Mouse (Mus musculus) MEL-GATA-1-ER (cell line): Measurements from ENCODE around the gene Hdhd3.

ENCODE experiments used
- DNase-seq: peaks from one replicate; pipeline ENCODE4 v3.0.0-alpha.2; 2012; ENCODE audit warnings: low read depth; ENCODE audit errors: extremely low read depth

Hdhd3 gene

DNA sequence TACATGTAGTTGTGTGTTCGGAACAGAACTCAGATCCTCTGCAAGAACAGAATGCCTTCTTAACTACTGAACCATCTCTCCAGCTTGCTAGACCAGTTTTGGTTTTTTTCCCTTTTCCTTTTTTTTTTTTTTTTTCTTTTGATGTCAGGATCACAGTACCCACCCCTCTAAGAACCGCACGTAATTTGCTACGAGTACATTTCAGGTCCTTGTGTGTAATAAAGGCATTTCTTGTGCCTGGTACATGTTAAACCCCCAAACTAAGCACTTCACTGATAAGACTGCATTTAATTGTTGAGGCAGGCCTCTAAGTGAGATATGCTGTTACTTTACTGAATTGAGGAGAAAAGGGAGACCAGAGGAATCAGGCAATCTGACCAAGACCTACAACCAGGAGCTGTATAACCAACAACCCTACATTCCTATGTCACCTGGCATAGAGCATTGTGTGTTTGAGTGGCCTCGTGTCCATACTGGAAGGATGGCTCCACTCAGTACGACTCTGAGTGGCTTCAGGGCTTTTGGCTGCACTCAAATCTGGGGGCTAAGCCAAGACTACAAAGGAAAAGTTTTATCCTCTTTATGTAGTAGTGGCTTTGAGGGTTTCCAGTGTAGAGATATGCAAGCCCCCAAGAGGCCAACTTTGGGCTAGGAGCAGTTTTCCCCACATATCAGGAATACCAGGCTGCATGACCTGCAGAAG lies 25.6 kb downstream of the Hdhd3 start:
- no peak for DNase-seq

- DNase-seq = no peak
These were observed 27.5 kb downstream of the Hdhd3 start for GRCm38 (mm10) chr4:62475793-62476192.

DNA sequence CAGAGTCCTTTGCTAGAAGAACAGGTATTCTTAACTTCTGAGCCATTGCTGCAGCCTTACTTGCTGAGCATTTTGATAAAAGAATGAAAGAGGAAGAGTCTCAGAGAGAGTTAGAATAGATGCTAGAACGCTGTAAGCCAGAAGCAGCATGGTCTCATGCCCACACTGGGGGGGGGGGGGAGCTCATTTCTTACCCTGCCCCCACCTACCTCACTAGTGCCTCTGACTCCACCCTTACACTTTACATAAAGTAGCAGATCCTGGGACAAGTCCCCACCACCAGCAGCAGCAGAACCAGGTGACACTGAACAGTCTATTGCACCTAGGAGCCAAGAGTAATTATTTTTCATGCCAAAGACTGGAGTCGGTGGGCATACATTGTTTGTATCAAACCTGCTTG lies 28.1 kb downstream of the Hdhd3 start:
- DNase-seq = no peak

DNA sequence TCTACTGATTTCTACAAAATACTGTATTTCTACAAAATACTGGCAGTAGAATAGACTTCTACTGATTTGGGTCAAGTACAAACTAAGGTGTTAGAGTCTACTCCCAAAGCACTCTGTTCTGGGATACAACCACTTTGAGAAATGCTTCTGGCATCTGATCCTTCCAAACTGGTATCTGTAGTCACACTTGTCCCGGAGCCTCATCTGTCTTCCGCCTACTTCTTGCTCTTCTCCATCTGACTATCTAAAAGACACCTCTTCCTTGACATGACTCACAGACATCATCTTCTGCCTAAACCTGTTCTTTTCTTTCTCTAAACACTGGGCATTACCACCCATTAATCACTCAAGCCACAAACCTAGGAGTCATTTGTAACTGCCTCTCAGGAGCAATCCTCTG lies 31.2 kb downstream of the Hdhd3 start:
- no peak for DNase-seq

- no peak for DNase-seq
These were observed 32.6 kb downstream of the Hdhd3 start, which contains the start of gene Wdr31 for GRCm38 (mm10) chr4:62470598-62471051. TSS of gene Wdr31 (minus strand) at chr4:62470896.

DNA sequence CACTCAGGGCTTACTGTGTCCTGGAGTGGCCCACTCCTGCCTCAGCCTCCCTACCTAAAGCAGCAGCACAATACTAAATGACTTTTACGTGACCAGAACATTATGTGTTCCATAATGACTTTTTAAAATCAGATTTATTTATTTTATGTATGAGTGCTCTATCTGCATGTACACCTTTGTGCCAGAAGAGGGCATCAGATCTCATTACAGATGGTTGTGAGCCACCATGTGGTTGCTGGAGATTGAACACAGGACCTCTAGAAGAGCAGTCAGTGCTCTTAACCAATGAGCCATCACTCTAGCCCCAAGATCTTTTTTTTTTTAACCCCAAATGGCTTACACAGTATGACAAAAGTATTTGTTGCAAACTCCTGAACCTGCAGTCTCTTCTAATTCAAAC lies 35.1 kb downstream of the Hdhd3 start:
- DNase-seq = no peak

GRCm38 (mm10) chr4:62463124-62463523 lies 40.1 kb downstream of the Hdhd3 start:
- no peak for DNase-seq

GRCm38 (mm10) chr4:62460348-62460747 lies 42.9 kb downstream of the Hdhd3 start:
- DNase-seq = no peak

- no peak for DNase-seq
These were observed 44.2 kb downstream of the Hdhd3 start for GRCm38 (mm10) chr4:62459081-62459480.

- peak; percentile 31 for DNase-seq
These were observed 48.3 kb downstream of the Hdhd3 start for GRCm38 (mm10) chr4:62454995-62455394.
